Mouse (Mus musculus): ENCODE measurements around the gene Syde2.

DNA sequence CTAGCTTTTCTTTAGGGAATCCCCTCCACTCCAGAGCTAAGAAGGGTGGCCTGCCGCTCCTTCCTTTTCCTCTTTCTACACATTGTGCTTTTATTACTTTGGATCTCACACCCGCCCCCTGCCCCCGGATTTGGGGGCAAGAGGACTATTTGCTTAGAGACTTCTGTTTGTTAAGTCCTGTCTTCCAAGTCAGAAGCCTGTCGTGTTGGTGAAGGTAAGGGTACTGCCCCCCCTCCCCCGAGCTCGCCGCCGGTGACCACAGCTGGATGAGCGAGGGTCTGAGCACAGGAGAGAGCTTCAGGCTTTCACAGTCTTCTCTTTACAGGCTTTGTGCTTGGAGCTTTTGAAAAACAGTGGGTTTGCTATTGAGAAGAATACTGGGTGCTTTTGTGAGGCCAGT lies 29.9 kb downstream of the Syde2 start:
- TF ChIP-seq CTCF (IDR thresholded peaks at IDR 0.05; ENCODE audit: borderline replicate concordance, control insufficient read depth, extremely low read depth, insufficient read depth, low read length, poor library complexity) = no peak
- TF ChIP-seq POLR2A (IDR thresholded peaks at IDR 0.05; ENCODE audit: control insufficient read depth, extremely low read depth, insufficient read depth, low read length, poor library complexity) = no peak
